Mouse (Mus musculus) CH12.LX (cell line): ENCODE results near the gene Thoc5. TPM values are rescaled to one million over a fixed set of nuclear protein-coding genes. Genes with fewer than 3 reads are reported as not detected.

Experiments
- DNase-seq: peaks from one replicate; pipeline ENCODE4 v3.0.0-alpha.2; 2013; ENCODE audit errors: extremely low read depth
- H3K27ac ChIP-seq: 2 replicates; pipeline ENCODE4 v1.5.1; 2012; ENCODE audit warnings: low read depth, mild to moderate bottlenecking, control low read depth, moderate library complexity; ENCODE audit not compliant: insufficient read depth
- H3K27me3 ChIP-seq: replicated peaks from 2 replicates; pipeline ENCODE3; 2012; ENCODE audit warnings: inconsistent platforms
- H3K36me3 ChIP-seq, 2 experiments: replicated peaks in 1 of 2; 2 replicates each; pipeline versions ENCODE3 to v1.6.1; 2012; ENCODE audit warnings: inconsistent platforms in 1 of 2, low read length in 1 of 2, mild to moderate bottlenecking in 1 of 2, mixed read lengths in 1 of 2, moderate library complexity in 1 of 2; ENCODE audit not compliant: control insufficient read depth in 1 of 2, insufficient read depth in 1 of 2
- H3K4me1 ChIP-seq, 2 experiments: 2 replicates each; pipeline ENCODE4 v1.6.1; 2012; ENCODE audit warnings: inconsistent platforms in 1 of 2, moderate library complexity in 1 of 2; ENCODE audit not compliant: insufficient read depth in 2 of 2, control insufficient read depth in 1 of 2
- H3K4me2 ChIP-seq: 2 replicates; pipeline ENCODE4 v1.6.1; 2012; ENCODE audit warnings: low read depth, mild to moderate bottlenecking, control low read depth; ENCODE audit not compliant: poor library complexity, insufficient read depth, severe bottlenecking
- H3K4me3 ChIP-seq, 3 experiments: fragments of 150-350 bp in 1 of 3; sonication (generic) in 1 of 3; replicated peaks in 1 of 3; 2 replicates each; pipeline versions ENCODE3 to v1.5.1; 2011 to 2012; ENCODE audit warnings: low read depth in 2 of 3, low read length in 2 of 3, mild to moderate bottlenecking in 2 of 3, moderate library complexity in 2 of 3, control low read depth in 1 of 3, improper control_type of control experiment in 1 of 3, inconsistent platforms in 1 of 3, mixed read lengths in 1 of 3; ENCODE audit not compliant: poor library complexity in 1 of 3
- H3K79me2 ChIP-seq: replicated peaks from 2 replicates; pipeline ENCODE4 v1.6.1; 2012; ENCODE audit warnings: mild to moderate bottlenecking, moderate library complexity; ENCODE audit not compliant: control insufficient read depth, poor library complexity, insufficient read depth, severe bottlenecking; ENCODE audit errors: extremely low read depth
- H3K9ac ChIP-seq: 2 replicates; pipeline ENCODE4 v1.6.1; 2012; ENCODE audit warnings: low read depth, mild to moderate bottlenecking, control low read depth, moderate library complexity; ENCODE audit not compliant: insufficient read depth
- H3K9me3 ChIP-seq: replicated peaks from 2 replicates; pipeline ENCODE3; 2012; ENCODE audit warnings: low read length, inconsistent platforms, mixed read lengths
- BHLHE40 ChIP-seq: IDR thresholded peaks from 2 replicates; pipeline ENCODE4 v1.6.1; 2011; ENCODE audit warnings: mild to moderate bottlenecking, low read depth, low read length, improper control_type of control experiment
- CHD2 ChIP-seq: IDR thresholded peaks from 2 replicates; pipeline ENCODE4 v1.6.1; 2011; ENCODE audit warnings: low read length, improper control_type of control experiment
- CTCF ChIP-seq, 2 experiments: IDR thresholded peaks in 1 of 2; conservative IDR thresholded peaks in 1 of 2; 2 replicates each; pipeline ENCODE4 v1.5.1; 2011 to 2012; ENCODE audit warnings: low read depth in 2 of 2, low read length in 2 of 2, improper control_type of control experiment in 1 of 2, inconsistent platforms in 1 of 2, mild to moderate bottlenecking in 1 of 2, moderate library complexity in 1 of 2
- E2F4 ChIP-seq: IDR thresholded peaks from 2 replicates; pipeline ENCODE4 v1.6.1; 2011; ENCODE audit warnings: low read depth, low read length, improper control_type of control experiment; ENCODE audit not compliant: insufficient replicate concordance
- ELF1 ChIP-seq: IDR thresholded peaks from 2 replicates; pipeline ENCODE4 v1.6.1; 2014; ENCODE audit warnings: low read depth, mild to moderate bottlenecking, inconsistent platforms, low read length, improper control_type of control experiment
- EP300 ChIP-seq: IDR thresholded peaks from 2 replicates; pipeline ENCODE4 v1.6.1; 2011; ENCODE audit warnings: low read length, improper control_type of control experiment
- ETS1 ChIP-seq: conservative IDR thresholded peaks from 2 replicates; pipeline ENCODE4 v1.6.1; 2012; ENCODE audit warnings: low read depth, mild to moderate bottlenecking, inconsistent platforms, low read length, improper control_type of control experiment, moderate library complexity
- GABPA ChIP-seq: IDR thresholded peaks from 2 replicates; pipeline ENCODE4 v1.6.1; 2012; ENCODE audit warnings: low read depth, low read length, improper control_type of control experiment, inconsistent platforms; ENCODE audit not compliant: insufficient replicate concordance
- IRF4 ChIP-seq: IDR thresholded peaks from 2 replicates; pipeline ENCODE4 v1.6.1; 2014; ENCODE audit warnings: low read depth, mild to moderate bottlenecking, inconsistent platforms, low read length, improper control_type of control experiment
- JUN ChIP-seq: IDR thresholded peaks from 2 replicates; pipeline ENCODE4 v1.6.1; 2011; ENCODE audit warnings: low read depth, mild to moderate bottlenecking, low read length, improper control_type of control experiment, moderate library complexity; ENCODE audit not compliant: insufficient read depth
- JUND ChIP-seq: conservative IDR thresholded peaks from 2 replicates; pipeline ENCODE4 v1.6.1; 2011; ENCODE audit warnings: low read depth, low read length, improper control_type of control experiment
- KAT2A ChIP-seq: IDR thresholded peaks from 2 replicates; pipeline ENCODE4 v1.6.1; 2012; ENCODE audit warnings: low read length, improper control_type of control experiment, inconsistent platforms; ENCODE audit not compliant: insufficient replicate concordance
- MAFK ChIP-seq: IDR thresholded peaks from 2 replicates; pipeline ENCODE4 v1.6.1; 2011; ENCODE audit warnings: low read length, improper control_type of control experiment; ENCODE audit not compliant: insufficient replicate concordance
- MAX ChIP-seq: IDR thresholded peaks from 2 replicates; pipeline ENCODE4 v1.6.1; 2011; ENCODE audit warnings: low read length, improper control_type of control experiment
- MAZ ChIP-seq: IDR thresholded peaks from 2 replicates; pipeline ENCODE4 v1.6.1; 2012; ENCODE audit warnings: low read depth, mild to moderate bottlenecking, inconsistent platforms, low read length, improper control_type of control experiment, moderate library complexity
- MXI1 ChIP-seq: IDR thresholded peaks from 2 replicates; pipeline ENCODE4 v1.6.1; 2011; ENCODE audit warnings: mild to moderate bottlenecking, low read depth, low read length, improper control_type of control experiment
- MYC ChIP-seq: IDR thresholded peaks from 2 replicates; pipeline ENCODE4 v1.6.1; 2011; ENCODE audit warnings: low read depth, mild to moderate bottlenecking, improper control_type of control experiment, low read length
- NRF1 ChIP-seq: IDR thresholded peaks from 2 replicates; pipeline ENCODE4 v1.6.1; 2014; ENCODE audit warnings: low read depth, mild to moderate bottlenecking, inconsistent platforms, low read length, improper control_type of control experiment, moderate library complexity
- PAX5 ChIP-seq: IDR thresholded peaks from 2 replicates; pipeline ENCODE4 v1.6.1; 2012; ENCODE audit warnings: low read length, inconsistent platforms, mixed read lengths
- POLR2A ChIP-seq: IDR thresholded peaks from 2 replicates; pipeline ENCODE4 v1.6.1; 2011; ENCODE audit warnings: low read depth, mild to moderate bottlenecking, improper control_type of control experiment, low read length
- SIN3A ChIP-seq: IDR thresholded peaks from 2 replicates; pipeline ENCODE4 v1.6.1; 2012; ENCODE audit warnings: low read length, improper control_type of control experiment, inconsistent platforms
- SMC3 ChIP-seq: IDR thresholded peaks from 2 replicates; pipeline ENCODE4 v1.6.1; 2011; ENCODE audit warnings: low read depth, low read length, improper control_type of control experiment
- TCF12 ChIP-seq: IDR thresholded peaks from 2 replicates; pipeline ENCODE4 v1.6.1; 2014; ENCODE audit warnings: low read depth, mild to moderate bottlenecking, inconsistent platforms, low read length, improper control_type of control experiment
- UBTF ChIP-seq: IDR thresholded peaks from 2 replicates; pipeline ENCODE4 v1.6.1; 2012; ENCODE audit warnings: low read depth, mild to moderate bottlenecking, inconsistent platforms, low read length, improper control_type of control experiment, moderate library complexity
- USF2 ChIP-seq: conservative IDR thresholded peaks from 2 replicates; pipeline ENCODE4 v1.6.1; 2011; ENCODE audit warnings: low read depth, low read length, improper control_type of control experiment
- ZC3H11A ChIP-seq: IDR thresholded peaks from 2 replicates; pipeline ENCODE4 v1.6.1; 2012; ENCODE audit warnings: low read depth, mild to moderate bottlenecking, inconsistent platforms, low read length, improper control_type of control experiment
- ZKSCAN1 ChIP-seq: IDR thresholded peaks from 2 replicates; pipeline ENCODE4 v1.6.1; 2012; ENCODE audit warnings: low read depth, inconsistent platforms, low read length, improper control_type of control experiment, borderline replicate concordance
- ZMIZ1 ChIP-seq: IDR thresholded peaks from 2 replicates; pipeline ENCODE4 v1.6.1; 2012; ENCODE audit warnings: low read depth, mild to moderate bottlenecking, inconsistent platforms, low read length, improper control_type of control experiment
- ZNF384 ChIP-seq: IDR thresholded peaks from 2 replicates; pipeline ENCODE4 v1.6.1; 2012; ENCODE audit warnings: low read depth, low read length, improper control_type of control experiment, inconsistent platforms
- dilution Hi-C: fragments of 300-500 bp; cut with MboI; formaldehyde crosslinking; loops from 2 replicates; pipeline ENCODE4 v1.14.3; 2020; ENCODE audit warnings: low sequenced_read_pairs; ENCODE audit not compliant: extremely low pct_unique_long_range_greater_than_20kb, extremely low pct_ligation_motif_present
- in situ Hi-C: fragments of 300-500 bp; cut with MboI; formaldehyde crosslinking; loops from 3 replicates; pipeline ENCODE4 v1.14.3; 2019; ENCODE audit warnings: low sequenced_read_pairs, low pct_ligation_motif_present, low pct_unique_long_range_greater_than_20kb, mixed read lengths
- polyA plus RNA-seq: library from polyadenylated mRNA; unstranded; fragments of >175 nt; gene quantifications from 2 replicates; pipeline ENCODE4 v1.2.1, GENCODE M21; 2012; ENCODE audit warnings: low read depth; ENCODE audit not compliant: insufficient read length
- total RNA-seq, 2 experiments: library from RNA; depleted of rRNA; stranded (reverse); fragments of 300-350 nt in 1 of 2; fragments of >200 nt in 1 of 2; gene quantifications; 2 replicates each; pipeline ENCODE4 v1.2.3; 2012 to 2014

Thoc5 gene
- total and polyA plus RNA-seq, 3 experiments: 37.7 to 83.8 (median 62.7) TPM

DNA sequence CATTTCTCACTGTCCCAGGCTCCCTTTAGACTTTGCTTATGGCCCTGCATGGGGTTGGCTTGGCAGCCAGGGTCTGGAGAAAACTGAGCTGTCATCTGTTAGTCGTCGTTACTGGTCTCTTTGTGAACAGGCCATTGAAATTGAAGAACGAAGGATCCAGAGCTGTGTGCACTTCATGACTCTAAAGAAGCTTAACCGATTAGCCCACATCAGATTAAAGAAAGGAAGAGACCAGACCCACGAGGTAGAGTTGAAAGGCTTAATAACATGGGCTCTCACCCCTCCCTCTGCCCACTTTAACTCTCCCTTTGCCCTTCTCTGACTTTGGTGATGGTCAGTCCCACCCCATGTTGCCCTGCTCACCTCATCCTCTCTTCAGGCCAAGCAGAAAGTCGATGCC, 6.8 kb downstream of the Thoc5 start:
- no peaks in the 10 kb centered on the region for H3K27me3 ChIP-seq
- no peak overlapping the region for H3K4me2 ChIP-seq
- no peak overlapping the region for H3K27ac ChIP-seq
- TF ChIP-seq MAFK (no peak), USF2 (no peak), MXI1 (no peak), ETS1 (no peak), MYC (no peak), ELF1 (no peak), EP300 (no peak), SIN3A (no peak), ZMIZ1 (no peak), NRF1 (no peak), E2F4 (no peak), JUN (no peak), MAX (no peak), SMC3 (no peak), ZKSCAN1 (no peak), POLR2A (no peak), BHLHE40 (no peak), ZNF384 (no peak), GABPA (no peak)
- H3K9me3 ChIP-seq: no peaks in the 10 kb centered on the region
- dilution Hi-C loops: no loop called here
- in situ Hi-C loops: no loop called here
- H3K36me3 ChIP-seq: peaks cover 51 to 78% of the 10 kb centered on the region in 2 experiments
- peaks cover 0 to 6% of the 10 kb centered on the region in 2 experiments; a peak in 2 of 4 replicates for H3K4me1 ChIP-seq
- DNase-seq: no peak
- no peak overlapping the region for H3K4me3 ChIP-seq
- no peak overlapping the region for H3K9ac ChIP-seq
- H3K79me2 ChIP-seq: peaks cover 8% of the 10 kb centered on the region

DNA sequence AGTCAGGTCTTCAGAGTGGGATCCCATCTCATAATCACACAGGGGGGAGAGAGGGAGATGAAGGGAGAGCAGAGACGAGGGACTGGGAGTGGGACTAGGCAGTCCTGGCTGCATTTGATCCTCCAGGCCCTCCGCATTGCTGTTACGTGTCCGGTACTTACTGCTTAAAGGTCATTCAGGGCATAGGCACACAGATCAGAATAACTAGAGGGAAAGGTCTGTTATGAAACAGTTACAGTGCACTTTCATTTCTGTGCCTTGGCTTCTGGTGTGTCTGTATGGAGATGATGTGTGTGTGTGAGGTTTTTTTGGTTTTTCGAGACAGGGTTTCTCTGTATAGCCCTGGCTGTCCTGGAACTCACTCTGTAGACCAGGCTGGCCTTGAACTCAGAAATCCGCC, 11.1 kb downstream of the Thoc5 start:
- H3K4me2 ChIP-seq: no peak overlapping the region
- DNase-seq: no peak
- dilution Hi-C loops: no loop called here
- H3K79me2 ChIP-seq: no peaks in the 10 kb centered on the region
- H3K27ac ChIP-seq: no peak overlapping the region
- H3K9me3 ChIP-seq: no peaks in the 10 kb centered on the region
- H3K9ac ChIP-seq: no peak overlapping the region
- H3K4me1 ChIP-seq: no peaks in the 10 kb centered on the region
- in situ Hi-C loops: no loop called here
- no peak overlapping the region for H3K4me3 ChIP-seq
- no peaks in the 10 kb centered on the region for H3K27me3 ChIP-seq
- TF ChIP-seq TCF12 (no peak), NRF1 (no peak), JUND (no peak), SIN3A (no peak), MAX (no peak), CTCF (conservative IDR thresholded peaks at IDR 0.05 in 1 of 2, IDR thresholded peaks at IDR 0.05 in 1 of 2; ENCODE audit: low read depth in 2 of 2, low read length in 2 of 2) (no peak), ZC3H11A (no peak), ELF1 (no peak), IRF4 (no peak), MAZ (no peak), USF2 (no peak), CHD2 (no peak), PAX5 (no peak), UBTF (no peak), ZKSCAN1 (no peak), E2F4 (no peak), KAT2A (no peak)
- peaks cover 59 to 77% of the 10 kb centered on the region in 2 experiments for H3K36me3 ChIP-seq
